Mouse (Mus musculus) MEL (cell line): ENCODE measurements around the gene Dffa. TPM values are rescaled to one million over a fixed set of nuclear protein-coding genes. Genes with fewer than 3 reads are reported as not detected.
A peak's percentile ranks its signal among the peaks of the same experiment; 100 is the strongest.

ENCODE experiments used
- DNase-seq: peaks from one replicate; pipeline ENCODE4 v3.0.0; 2011; ENCODE audit warnings: low read depth, low spot score
- H3K27ac ChIP-seq: 2 replicates; pipeline ENCODE4 v1.5.1; 2012; ENCODE audit warnings: low read depth, mild to moderate bottlenecking, control low read depth, low read length, moderate library complexity; ENCODE audit not compliant: control insufficient read depth
- H3K27me3 ChIP-seq, 2 experiments: fragments of 150-350 bp in 1 of 2; sonication (generic) in 1 of 2; 2 replicates each; pipeline ENCODE4 v1.6.1; 2012; ENCODE audit warnings: low read length in 2 of 2, mild to moderate bottlenecking in 2 of 2, improper control_type of control experiment in 1 of 2, moderate library complexity in 1 of 2; ENCODE audit not compliant: insufficient read depth in 2 of 2, control insufficient read depth in 1 of 2
- H3K36me3 ChIP-seq, 2 experiments: 2 replicates each; pipeline ENCODE4 v1.6.1; 2012 to 2014; ENCODE audit warnings: low read length in 2 of 2, improper control_type of control experiment in 1 of 2, inconsistent platforms in 1 of 2, mild to moderate bottlenecking in 1 of 2; ENCODE audit not compliant: insufficient read depth in 2 of 2, control insufficient read depth in 1 of 2
- H3K4me1 ChIP-seq, 2 experiments: fragments of 150-350 bp in 1 of 2; sonication (generic) in 1 of 2; 2 replicates each; pipeline ENCODE4 v1.6.1; 2012; ENCODE audit warnings: low read length in 2 of 2, improper control_type of control experiment in 1 of 2, mild to moderate bottlenecking in 1 of 2; ENCODE audit not compliant: insufficient read depth in 2 of 2, control insufficient read depth in 1 of 2
- H3K4me3 ChIP-seq, 2 experiments: fragments of 150-350 bp in 1 of 2; sonication (generic) in 1 of 2; 2 replicates each; pipeline ENCODE4 v1.5.1; 2012; ENCODE audit warnings: low read depth in 2 of 2, low read length in 2 of 2, mild to moderate bottlenecking in 2 of 2, moderate library complexity in 2 of 2, control low read depth in 1 of 2, improper control_type of control experiment in 1 of 2; ENCODE audit not compliant: control insufficient read depth in 1 of 2, insufficient read depth in 1 of 2
- H3K79me2 ChIP-seq: 2 replicates; pipeline ENCODE4 v1.6.1; 2012; ENCODE audit warnings: mild to moderate bottlenecking, low read length, moderate library complexity; ENCODE audit not compliant: control insufficient read depth, poor library complexity, insufficient read depth
- H3K9ac ChIP-seq: 2 replicates; pipeline ENCODE4 v1.6.1; 2012; ENCODE audit warnings: low read depth, mild to moderate bottlenecking, control low read depth, low read length, moderate library complexity; ENCODE audit not compliant: control insufficient read depth, poor library complexity, severe bottlenecking
- H3K9me3 ChIP-seq: fragments of 150-350 bp; sonication (generic); replicated peaks from 2 replicates; pipeline ENCODE4 v1.6.1; 2012; ENCODE audit warnings: mild to moderate bottlenecking, low read length, improper control_type of control experiment, moderate library complexity; ENCODE audit not compliant: insufficient read depth
- BHLHE40 ChIP-seq: IDR thresholded peaks from 2 replicates; pipeline ENCODE4 v1.6.1; 2012; ENCODE audit warnings: low read depth, mild to moderate bottlenecking, inconsistent platforms, low read length, improper control_type of control experiment, borderline replicate concordance
- CHD1 ChIP-seq: IDR thresholded peaks from 2 replicates; pipeline ENCODE4 v1.6.1; 2012; ENCODE audit warnings: low read depth, mild to moderate bottlenecking, inconsistent platforms, low read length, improper control_type of control experiment
- CTCF ChIP-seq, 3 experiments: IDR thresholded peaks in 2 of 3; conservative IDR thresholded peaks in 1 of 3; 2 replicates each; pipeline ENCODE4 v1.5.1; 2011 to 2012; ENCODE audit warnings: low read length in 3 of 3, low read depth in 2 of 3, mild to moderate bottlenecking in 2 of 3, improper control_type of control experiment in 1 of 3, inconsistent platforms in 1 of 3, mixed read lengths in 1 of 3, moderate library complexity in 1 of 3; ENCODE audit not compliant: control insufficient read depth in 1 of 3, insufficient read depth in 1 of 3, poor library complexity in 1 of 3, severe bottlenecking in 1 of 3
- E2F4 ChIP-seq: IDR thresholded peaks from 2 replicates; pipeline ENCODE4 v1.6.1; 2011; ENCODE audit warnings: low read depth, low read length, improper control_type of control experiment, borderline replicate concordance
- ELF1 ChIP-seq: IDR thresholded peaks from 2 replicates; pipeline ENCODE4 v1.6.1; 2014; ENCODE audit warnings: low read depth, mild to moderate bottlenecking, inconsistent platforms, low read length, improper control_type of control experiment, moderate library complexity
- EP300 ChIP-seq, 2 experiments: IDR thresholded peaks; 2 replicates each; pipeline ENCODE4 v1.6.1; 2011; ENCODE audit warnings: improper control_type of control experiment in 2 of 2, low read length in 2 of 2, low read depth in 1 of 2, mild to moderate bottlenecking in 1 of 2
- ETS1 ChIP-seq: IDR thresholded peaks from 2 replicates; pipeline ENCODE4 v1.6.1; 2012; ENCODE audit warnings: low read depth, mild to moderate bottlenecking, inconsistent platforms, low read length, improper control_type of control experiment, moderate library complexity
- GATA1 ChIP-seq: IDR thresholded peaks from 2 replicates; pipeline ENCODE4 v1.6.1; 2011; ENCODE audit warnings: low read depth, low read length, improper control_type of control experiment
- HCFC1 ChIP-seq: IDR thresholded peaks from 2 replicates; pipeline ENCODE4 v1.6.1; 2012; ENCODE audit warnings: low read depth, mild to moderate bottlenecking, inconsistent platforms, low read length, improper control_type of control experiment, moderate library complexity
- KAT2A ChIP-seq: conservative IDR thresholded peaks from 2 replicates; pipeline ENCODE4 v1.6.1; 2012; ENCODE audit warnings: low read depth, low read length, improper control_type of control experiment, inconsistent platforms
- MAZ ChIP-seq: IDR thresholded peaks from 2 replicates; pipeline ENCODE4 v1.6.1; 2012; ENCODE audit warnings: low read depth, mild to moderate bottlenecking, inconsistent platforms, low read length, improper control_type of control experiment
- MEF2A ChIP-seq: IDR thresholded peaks from 2 replicates; pipeline ENCODE4 v1.6.1; 2014; ENCODE audit warnings: low read depth, mild to moderate bottlenecking, inconsistent platforms, low read length, improper control_type of control experiment; ENCODE audit not compliant: poor library complexity, insufficient replicate concordance, severe bottlenecking; ENCODE audit errors: extremely low read depth
- MYB ChIP-seq: IDR thresholded peaks from 2 replicates; pipeline ENCODE4 v1.6.1; 2011; ENCODE audit warnings: mild to moderate bottlenecking, low read depth, low read length, improper control_type of control experiment
- MYC ChIP-seq: IDR thresholded peaks from 2 replicates; pipeline ENCODE4 v1.6.1; 2011; ENCODE audit warnings: low read depth, mild to moderate bottlenecking, low read length, improper control_type of control experiment, moderate library complexity
- NELFE ChIP-seq: IDR thresholded peaks from 2 replicates; pipeline ENCODE4 v1.6.1; 2011; ENCODE audit warnings: low read depth, low read length, improper control_type of control experiment
- NRF1 ChIP-seq: IDR thresholded peaks from 2 replicates; pipeline ENCODE4 v1.6.1; 2014; ENCODE audit warnings: low read depth, mild to moderate bottlenecking, inconsistent platforms, low read length, improper control_type of control experiment, moderate library complexity; ENCODE audit not compliant: poor library complexity, insufficient read depth, severe bottlenecking
- POLR2A ChIP-seq, 2 experiments: IDR thresholded peaks; 2 replicates each; pipeline ENCODE4 v1.6.1; 2011 to 2012; ENCODE audit warnings: low read length in 2 of 2, mild to moderate bottlenecking in 2 of 2, control low read depth in 1 of 2, improper control_type of control experiment in 1 of 2, low read depth in 1 of 2, moderate library complexity in 1 of 2; ENCODE audit not compliant: control insufficient read depth in 1 of 2, insufficient read depth in 1 of 2, poor library complexity in 1 of 2
- POLR2AphosphoS2 ChIP-seq: IDR thresholded peaks from 2 replicates; pipeline ENCODE4 v1.6.1; 2011; ENCODE audit warnings: low read length, improper control_type of control experiment
- POLR2AphosphoS5 ChIP-seq: IDR thresholded peaks from 2 replicates; pipeline ENCODE4 v1.6.1; 2012; ENCODE audit warnings: low read depth, borderline replicate concordance, mild to moderate bottlenecking, inconsistent platforms, low read length, moderate library complexity, mixed read lengths
- RAD21 ChIP-seq: IDR thresholded peaks from 2 replicates; pipeline ENCODE4 v1.6.1; 2011; ENCODE audit warnings: mild to moderate bottlenecking, low read depth, low read length, improper control_type of control experiment
- RCOR1 ChIP-seq: IDR thresholded peaks from 2 replicates; pipeline ENCODE4 v1.6.1; 2012; ENCODE audit warnings: low read depth, mild to moderate bottlenecking, inconsistent platforms, low read length, improper control_type of control experiment
- SIN3A ChIP-seq: IDR thresholded peaks from 2 replicates; pipeline ENCODE4 v1.6.1; 2012; ENCODE audit warnings: low read length, improper control_type of control experiment, inconsistent platforms
- SMC3 ChIP-seq: IDR thresholded peaks from 2 replicates; pipeline ENCODE4 v1.6.1; 2011; ENCODE audit warnings: low read depth, low read length, improper control_type of control experiment
- TAL1 ChIP-seq: IDR thresholded peaks from 2 replicates; pipeline ENCODE4 v1.6.1; 2012; ENCODE audit warnings: mild to moderate bottlenecking, inconsistent platforms, low read length, moderate library complexity, mixed read lengths
- TBP ChIP-seq: IDR thresholded peaks from 2 replicates; pipeline ENCODE4 v1.8.0; 2011; ENCODE audit warnings: low read depth, low read length, improper control_type of control experiment
- TCF12 ChIP-seq: IDR thresholded peaks from 2 replicates; pipeline ENCODE4 v1.6.1; 2014; ENCODE audit warnings: low read depth, mild to moderate bottlenecking, inconsistent platforms, low read length, improper control_type of control experiment, moderate library complexity
- UBTF ChIP-seq: IDR thresholded peaks from 2 replicates; pipeline ENCODE4 v1.6.1; 2012; ENCODE audit warnings: low read depth, mild to moderate bottlenecking, inconsistent platforms, low read length, improper control_type of control experiment, moderate library complexity, borderline replicate concordance; ENCODE audit not compliant: insufficient read depth
- USF1 ChIP-seq: IDR thresholded peaks from 2 replicates; pipeline ENCODE4 v1.6.1; 2014; ENCODE audit warnings: low read depth, mild to moderate bottlenecking, inconsistent platforms, low read length, improper control_type of control experiment, moderate library complexity
- USF2 ChIP-seq, 2 experiments: IDR thresholded peaks; 2 replicates each; pipeline ENCODE4 v1.6.1; 2011 to 2012; ENCODE audit warnings: improper control_type of control experiment in 2 of 2, low read length in 2 of 2, borderline replicate concordance in 1 of 2, inconsistent platforms in 1 of 2, low read depth in 1 of 2, mild to moderate bottlenecking in 1 of 2; ENCODE audit not compliant: insufficient read depth in 1 of 2
- ZMIZ1 ChIP-seq: IDR thresholded peaks from 2 replicates; pipeline ENCODE4 v1.6.1; 2012; ENCODE audit warnings: low read depth, mild to moderate bottlenecking, inconsistent platforms, low read length, improper control_type of control experiment, moderate library complexity
- polyA plus RNA-seq, 2 experiments: library from polyadenylated mRNA; stranded (reverse) in 1 of 2; unstranded in 1 of 2; fragments of >175 nt in 1 of 2; fragments of >200 nt in 1 of 2; gene quantifications; 2 replicates each; pipeline versions ENCODE4 v1.2.1 to v1.2.4; 2012; ENCODE audit warnings: low replicate concordance in 2 of 2, low read depth in 1 of 2; ENCODE audit not compliant: insufficient read length in 2 of 2, insufficient read depth in 1 of 2, missing spikeins in 1 of 2
- total RNA-seq: library from RNA; depleted of rRNA; stranded (reverse); fragments of 300-350 nt; gene quantifications from 2 replicates; pipeline ENCODE4 v1.2.3, GENCODE M21; 2012

Gene Dffa
- total and polyA plus RNA-seq, 3 experiments, result 20.2 to 33.0 TPM; not detected in 1

DNA sequence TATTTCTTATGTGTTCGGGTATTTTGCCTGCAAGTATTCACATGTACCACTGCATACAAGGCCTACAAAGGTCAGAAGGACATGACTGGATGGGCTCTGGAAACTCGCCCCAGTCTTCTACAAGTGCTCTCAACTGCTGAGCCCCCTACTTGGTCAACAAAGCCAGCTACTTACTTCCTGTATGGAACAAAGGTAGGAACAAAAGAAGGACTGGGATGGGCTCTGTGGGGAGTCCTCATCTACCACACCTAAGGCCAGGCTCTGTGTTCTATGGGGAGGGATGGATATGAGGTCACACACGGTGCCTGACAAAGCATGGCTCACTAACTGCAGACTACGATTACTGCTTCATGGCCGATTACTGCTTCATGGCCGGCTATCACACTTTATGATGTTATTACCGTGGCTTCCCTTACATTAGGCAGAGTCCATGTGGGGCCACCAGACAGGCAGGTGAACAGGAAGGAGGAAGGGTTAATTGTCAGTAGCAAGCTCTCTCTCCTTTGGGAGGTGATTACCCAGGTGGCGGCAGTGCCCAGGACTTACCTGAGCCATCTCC lies 53.5 kb downstream of the Dffa start:
- H3K79me2 ChIP-seq, result no peaks in the 10 kb centered on the region; the same call in 1 of the 2 replicates
- TF ChIP-seq MYB (no peak), USF2 (IDR thresholded peaks at IDR 0.05; ENCODE audit: borderline replicate concordance in 1 of 2, insufficient read depth in 1 of 2, low read depth in 1 of 2, low read length in 2 of 2) (no peak), RCOR1 (no peak), HCFC1 (no peak), NRF1 (no peak), TAL1 (no peak), TBP (no peak), KAT2A (no peak), MYC (no peak), ZMIZ1 (no peak), MAZ (no peak), RAD21 (no peak), E2F4 (no peak), SMC3 (no peak), USF1 (no peak), ELF1 (no peak)
- peaks cover 12 to 25% of the 10 kb centered on the region in 2 experiments for H3K4me1 ChIP-seq
- no peak overlapping the region for H3K4me3 ChIP-seq
- no peak for DNase-seq
- H3K27me3 ChIP-seq, result no peaks in the 10 kb centered on the region
- H3K9me3 ChIP-seq, result no peaks in the 10 kb centered on the region
- no peak overlapping the region for H3K9ac ChIP-seq
- peaks cover 20 to 27% of the 10 kb centered on the region in 2 experiments for H3K36me3 ChIP-seq
- no peak overlapping the region for H3K27ac ChIP-seq

DNA sequence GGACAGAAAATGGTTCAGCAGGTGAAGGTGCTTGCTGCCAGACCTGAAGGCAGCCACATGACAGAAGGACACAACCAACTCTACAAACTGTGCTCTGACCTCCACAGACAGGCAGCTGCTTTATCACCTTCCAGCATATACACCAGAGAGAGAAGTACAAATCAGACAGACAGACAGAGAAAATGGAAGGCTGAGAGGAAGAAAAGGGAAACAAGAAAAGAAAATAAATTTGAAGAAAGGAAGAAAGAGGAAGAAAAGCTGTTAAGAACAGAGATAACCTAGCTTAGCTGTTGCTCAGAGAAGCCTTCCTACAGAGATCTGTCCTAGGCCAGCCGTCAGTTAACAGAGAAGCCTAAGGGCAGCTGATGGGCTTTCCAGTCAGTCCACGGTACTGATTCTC lies 55.3 kb downstream of the Dffa start:
- DNase-seq, result peak; percentile 60
- Histone ChIP-seq H3K79me2 (peaks cover 5% of the 10 kb centered on the region; the same call in 1 of the 2 replicates), H3K27ac (peak overlapping the region; percentile 85), H3K4me3 (no peak overlapping the region), H3K9me3 (no peaks in the 10 kb centered on the region), H3K36me3 (peaks cover 21 to 30% of the 10 kb centered on the region in 2 experiments), H3K9ac (peak overlapping the region; percentile 35), H3K4me1 (peaks cover 12 to 28% of the 10 kb centered on the region in 2 experiments), H3K27me3 (no peaks in the 10 kb centered on the region)
- TF ChIP-seq SIN3A (no peak), POLR2A (IDR thresholded peaks at IDR 0.05; ENCODE audit: control insufficient read depth in 1 of 2, insufficient read depth in 1 of 2, low read depth in 1 of 2, low read length in 2 of 2, poor library complexity in 1 of 2) (no peak), TBP (peak; percentile 26; the same call in 1 of the 2 replicates), UBTF (no peak), MEF2A (no peak), CTCF (IDR thresholded peaks at IDR 0.05 in 2 of 3, conservative IDR thresholded peaks at IDR 0.05 in 1 of 3; ENCODE audit: control insufficient read depth in 1 of 3, insufficient read depth in 1 of 3, low read depth in 2 of 3, low read length in 3 of 3, poor library complexity in 1 of 3, severe bottlenecking in 1 of 3) (no peak), MYC (no peak), POLR2AphosphoS5 (no peak), BHLHE40 (no peak), GATA1 (peak; percentile 68), TCF12 (peak; percentile 32; the same call in 1 of the 2 replicates), HCFC1 (no peak), RCOR1 (0 out of 2 replicates have a peak, but pooled peaks have one; percentile 45), CHD1 (no peak), ETS1 (0 out of 2 replicates have a peak, but pooled peaks have one; percentile 15), EP300 (IDR thresholded peaks at IDR 0.05; ENCODE audit: low read depth in 1 of 2, low read length in 2 of 2) (peak; percentile 61; a peak in 3 of 4 replicates), TAL1 (0 out of 2 replicates have a peak, but pooled peaks have one; percentile 28), SMC3 (no peak), MAZ (no peak), POLR2AphosphoS2 (no peak), NELFE (no peak)
